ENCODE assay signal across 10 mouse cellular contexts in the genomic region with DNA sequence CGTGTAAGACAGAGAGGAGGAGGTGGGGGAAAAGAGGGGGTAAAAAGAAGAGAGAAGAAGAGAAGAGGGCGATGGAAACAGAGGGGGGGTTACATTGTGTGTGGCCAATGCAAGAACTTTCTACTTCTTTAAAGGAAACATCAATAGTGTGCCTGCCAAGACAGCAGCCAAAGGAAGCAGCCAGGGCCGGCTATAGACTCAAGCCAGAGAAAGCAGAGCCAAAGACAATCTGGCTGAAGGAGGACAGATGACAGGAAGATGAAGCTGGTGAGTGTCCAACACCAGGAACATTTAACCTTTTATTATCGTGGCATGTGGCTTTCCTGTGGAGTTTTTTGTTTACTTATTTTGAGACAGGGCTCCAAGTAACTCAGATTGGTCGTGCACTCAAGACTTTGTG.
A peak's percentile ranks its signal among the peaks of the same experiment; 100 is the strongest.
DNase-seq lines count a peak whose midpoint lies in the region; ATAC-seq and TF ChIP-seq lines count a peak whose summit lies in the region.
"Had no signal": no experiment of that assay in that cellular context is flagged by ENCODE, and none has a peak within 500 bp of the region (broad histone marks: within the 10 kb centered on the region; RNA-seq: fewer than 3 reads in every experiment).

No protein-coding gene starts in this region.

- H3K4me1 ChIP-seq in embryonic facial prominence, embryonic 13.5 days, result peaks cover 19% of the 10 kb centered on the region
- no peaks in the 10 kb centered on the region for H3K4me1 ChIP-seq in embryonic facial prominence, embryonic 10.5 days
- peaks cover 8% of the 10 kb centered on the region; the same call in 1 of the 2 replicates for H3K4me1 ChIP-seq in lung, embryonic 15.5 days
- no peaks in the 10 kb centered on the region for H3K4me1 ChIP-seq in heart, postnatal 0 days (ENCODE audit: control insufficient read depth, insufficient read depth)
- H3K4me1 ChIP-seq in intestine, postnatal 0 days (replicated peaks; ENCODE audit: control insufficient read depth, insufficient read depth, low read length), result no peaks in the 10 kb centered on the region
- H3K4me1 ChIP-seq: liver, embryonic 15.5 days had no signal

- WGBS in embryonic facial prominence, embryonic 13.5 days, result 41% methylated on average over 5 of the region's 5 CpGs
- WGBS in embryonic facial prominence, embryonic 10.5 days, result 71% methylated on average over 5 of the region's 5 CpGs
- WGBS in lung, embryonic 15.5 days, result 18% methylated on average over 5 of the region's 5 CpGs
- WGBS in heart, postnatal 0 days, result 42% methylated on average over 5 of the region's 5 CpGs
- WGBS in intestine, postnatal 0 days, result 39% methylated on average over 5 of the region's 5 CpGs

- TF ChIP-seq CTCF in heart, postnatal 0 days (IDR thresholded peaks at IDR 0.05; ENCODE audit: low read depth), result no peak
- no peak for TF ChIP-seq CTCF in intestine, postnatal 0 days (IDR thresholded peaks at IDR 0.05; ENCODE audit: low read depth)

- DNase-seq in embryonic facial prominence, embryonic 10.5 days (ENCODE audit: low spot score), result no peak
- no peak for DNase-seq in lung, postnatal 25 days (ENCODE audit: low spot score)
- DNase-seq in heart, postnatal 0 days (ENCODE audit: low spot score), result peak; percentile 70
- DNase-seq in embryo, embryonic 10.5 days (ENCODE audit: low spot score), result no peak

- H3K27ac ChIP-seq in embryonic facial prominence, embryonic 13.5 days, result peak overlapping the region; percentile 69
- H3K27ac ChIP-seq in embryonic facial prominence, embryonic 10.5 days (replicated peaks), result no peak overlapping the region
- H3K27ac ChIP-seq in lung, embryonic 15.5 days, result peak overlapping the region; percentile 78
- 0 out of 2 replicates have a peak overlapping the region, but pooled peaks have one; percentile 30 for H3K27ac ChIP-seq in heart, postnatal 0 days (ENCODE audit: low read depth)
- no peak overlapping the region for H3K27ac ChIP-seq in intestine, postnatal 0 days (ENCODE audit: low read depth, low read length)
- H3K27ac ChIP-seq: embryonic facial prominence, embryonic 12.5 days; liver, embryonic 15.5 days had no signal

- H3K36me3 ChIP-seq in embryonic facial prominence, embryonic 13.5 days, result no peaks in the 10 kb centered on the region
- H3K36me3 ChIP-seq in embryonic facial prominence, embryonic 10.5 days (replicated peaks), result no peaks in the 10 kb centered on the region
- H3K36me3 ChIP-seq in lung, embryonic 15.5 days, result no peaks in the 10 kb centered on the region
- no peaks in the 10 kb centered on the region for H3K36me3 ChIP-seq in heart, postnatal 0 days (replicated peaks; ENCODE audit: control insufficient read depth, insufficient read depth, low read length)
- no peaks in the 10 kb centered on the region for H3K36me3 ChIP-seq in myocyte (ENCODE audit: control insufficient read depth, insufficient read depth)
- H3K36me3 ChIP-seq in intestine, postnatal 0 days (ENCODE audit: control insufficient read depth, insufficient read depth), result no peaks in the 10 kb centered on the region
- H3K36me3 ChIP-seq: embryonic facial prominence, embryonic 12.5 days; liver, embryonic 15.5 days had no signal

- H3K79me2 ChIP-seq in myocyte (ENCODE audit: control insufficient read depth, insufficient read depth), result no peaks in the 10 kb centered on the region

- no peak for TF ChIP-seq POLR2A in myocyte (IDR thresholded peaks at IDR 0.05; ENCODE audit: insufficient read length, low read depth)

- no peaks in the 10 kb centered on the region for H3K27me3 ChIP-seq in embryonic facial prominence, embryonic 13.5 days
- no peaks in the 10 kb centered on the region for H3K27me3 ChIP-seq in embryonic facial prominence, embryonic 10.5 days (replicated peaks; ENCODE audit: low read depth, poor library complexity, severe bottlenecking)
- no peaks in the 10 kb centered on the region for H3K27me3 ChIP-seq in lung, embryonic 15.5 days
- H3K27me3 ChIP-seq in heart, postnatal 0 days (ENCODE audit: control insufficient read depth, insufficient read depth, low read length), result no peaks in the 10 kb centered on the region
- H3K27me3 ChIP-seq in myocyte (ENCODE audit: control insufficient read depth, insufficient read depth, insufficient read length), result no peaks in the 10 kb centered on the region
- no peaks in the 10 kb centered on the region for H3K27me3 ChIP-seq in intestine, postnatal 0 days (replicated peaks; ENCODE audit: control insufficient read depth, insufficient read depth, low read length)
- H3K27me3 ChIP-seq: embryonic facial prominence, embryonic 12.5 days; liver, embryonic 15.5 days had no signal

- no peak for ATAC-seq in embryonic facial prominence, embryonic 13.5 days (ENCODE audit: insufficient number of reproducible peaks, insufficient read depth, low FRiP score, low TSS enrichment, low read depth)
- peak; percentile 84 for ATAC-seq in lung, embryonic 15.5 days (ENCODE audit: borderline replicate concordance, extremely low read depth, low FRiP score, low TSS enrichment)
- peak; percentile 66 for ATAC-seq in heart, postnatal 0 days (ENCODE audit: insufficient read depth, low read depth)
- ATAC-seq in intestine, postnatal 0 days, result no peak

- H3K4me2 ChIP-seq in embryonic facial prominence, embryonic 13.5 days, result peak overlapping the region; percentile 35
- peak overlapping the region; percentile 18; the same call in 1 of the 2 replicates for H3K4me2 ChIP-seq in lung, embryonic 15.5 days
- H3K4me2 ChIP-seq in heart, postnatal 0 days (ENCODE audit: low read depth, low read length), result no peak overlapping the region
- peak overlapping the region; percentile 67 for H3K4me2 ChIP-seq in myocyte (ENCODE audit: low read depth)
- no peak overlapping the region for H3K4me2 ChIP-seq in intestine, postnatal 0 days (replicated peaks; ENCODE audit: low read depth)
- H3K4me2 ChIP-seq: embryonic facial prominence, embryonic 12.5 days; liver, embryonic 15.5 days had no signal

- no peak overlapping the region for H3K4me3 ChIP-seq in embryonic facial prominence, embryonic 13.5 days
- H3K4me3 ChIP-seq in embryonic facial prominence, embryonic 10.5 days, result no peak overlapping the region
- H3K4me3 ChIP-seq in lung, embryonic 15.5 days, result no peak overlapping the region
- H3K4me3 ChIP-seq in heart, postnatal 0 days (ENCODE audit: low read depth, low read length), result no peak overlapping the region
- H3K4me3 ChIP-seq in myocyte, result no peak overlapping the region
- H3K4me3 ChIP-seq in intestine, postnatal 0 days (ENCODE audit: low read depth, low read length), result no peak overlapping the region
- H3K4me3 ChIP-seq: embryonic facial prominence, embryonic 12.5 days; liver, embryonic 15.5 days had no signal

- H3ac ChIP-seq in myocyte (ENCODE audit: control insufficient read depth, insufficient read length), result no peak overlapping the region

- TF ChIP-seq EP300 in heart, postnatal 0 days (IDR thresholded peaks at IDR 0.05; ENCODE audit: low read depth), result no peak

- H3K9me3 ChIP-seq in embryonic facial prominence, embryonic 13.5 days, result peaks cover 3% of the 10 kb centered on the region; the same call in 1 of the 2 replicates
- H3K9me3 ChIP-seq in embryonic facial prominence, embryonic 10.5 days, result no peaks in the 10 kb centered on the region
- H3K9me3 ChIP-seq in lung, embryonic 15.5 days, result no peaks in the 10 kb centered on the region
- H3K9me3 ChIP-seq in heart, postnatal 0 days (replicated peaks; ENCODE audit: control insufficient read depth, low read length), result 0 out of 2 replicates have a peak, but pooled peaks cover 4% of the 10 kb centered on the region
- H3K9me3 ChIP-seq in intestine, postnatal 0 days (ENCODE audit: control insufficient read depth), result no peaks in the 10 kb centered on the region
- H3K9me3 ChIP-seq: embryonic facial prominence, embryonic 12.5 days; liver, embryonic 15.5 days had no signal

- H3K9ac ChIP-seq in embryonic facial prominence, embryonic 13.5 days, result no peak overlapping the region
- no peak overlapping the region for H3K9ac ChIP-seq in lung, embryonic 15.5 days
- no peak overlapping the region for H3K9ac ChIP-seq in heart, postnatal 0 days (replicated peaks; ENCODE audit: low read depth, low read length)
- H3K9ac ChIP-seq in intestine, postnatal 0 days (ENCODE audit: low read depth, low read length), result no peak overlapping the region
- H3K9ac ChIP-seq: embryonic facial prominence, embryonic 12.5 days; liver, embryonic 15.5 days had no signal

TF ChIP-seq in myocyte, 11 proteins besides CTCF, POLR2A, EP300 and RAD21:
- TF ChIP-seq SRF (IDR thresholded peaks at IDR 0.05; ENCODE audit: control insufficient read depth, insufficient read length, low read depth), result no peak
TF ChIP-seq in myocyte: peak in this region for 0.

Comparison
In these comparisons a context has a peak if more than half of its experiments do, and no peak if none do; other contexts are left out.
1. H3K27ac ChIP-seq: peak in embryonic facial prominence, embryonic 13.5 days (single experiment), lung, embryonic 15.5 days (single experiment) and heart, postnatal 0 days (single experiment); none in embryonic facial prominence, embryonic 10.5 days (single experiment) and intestine, postnatal 0 days (single experiment).
2. ATAC-seq: peak in lung, embryonic 15.5 days (single experiment) and heart, postnatal 0 days (single experiment); none in embryonic facial prominence, embryonic 13.5 days (single experiment) and intestine, postnatal 0 days (single experiment).
3. H3K4me2 ChIP-seq: peak in embryonic facial prominence, embryonic 13.5 days (single experiment), lung, embryonic 15.5 days (single experiment) and myocyte (single experiment); none in heart, postnatal 0 days (single experiment) and intestine, postnatal 0 days (single experiment).